Mouse (Mus musculus) MEL (cell line): Measurements from ENCODE around the gene Tmem131.

ENCODE experiments used
- CTCF ChIP-seq, 3 experiments: IDR thresholded peaks in 2 of 3; conservative IDR thresholded peaks in 1 of 3; 2 replicates each; pipeline ENCODE4 v1.5.1; 2011 to 2012; ENCODE audit warnings: low read length in 3 of 3, low read depth in 2 of 3, mild to moderate bottlenecking in 2 of 3, improper control_type of control experiment in 1 of 3, inconsistent platforms in 1 of 3, mixed read lengths in 1 of 3, moderate library complexity in 1 of 3; ENCODE audit not compliant: control insufficient read depth in 1 of 3, insufficient read depth in 1 of 3, poor library complexity in 1 of 3, severe bottlenecking in 1 of 3
- POLR2A ChIP-seq, 2 experiments: IDR thresholded peaks; 2 replicates each; pipeline ENCODE4 v1.6.1; 2011 to 2012; ENCODE audit warnings: low read length in 2 of 2, mild to moderate bottlenecking in 2 of 2, control low read depth in 1 of 2, improper control_type of control experiment in 1 of 2, low read depth in 1 of 2, moderate library complexity in 1 of 2; ENCODE audit not compliant: control insufficient read depth in 1 of 2, insufficient read depth in 1 of 2, poor library complexity in 1 of 2
- RCOR1 ChIP-seq: IDR thresholded peaks from 2 replicates; pipeline ENCODE4 v1.6.1; 2012; ENCODE audit warnings: low read depth, mild to moderate bottlenecking, inconsistent platforms, low read length, improper control_type of control experiment
- SIN3A ChIP-seq: IDR thresholded peaks from 2 replicates; pipeline ENCODE4 v1.6.1; 2012; ENCODE audit warnings: low read length, improper control_type of control experiment, inconsistent platforms

DNA sequence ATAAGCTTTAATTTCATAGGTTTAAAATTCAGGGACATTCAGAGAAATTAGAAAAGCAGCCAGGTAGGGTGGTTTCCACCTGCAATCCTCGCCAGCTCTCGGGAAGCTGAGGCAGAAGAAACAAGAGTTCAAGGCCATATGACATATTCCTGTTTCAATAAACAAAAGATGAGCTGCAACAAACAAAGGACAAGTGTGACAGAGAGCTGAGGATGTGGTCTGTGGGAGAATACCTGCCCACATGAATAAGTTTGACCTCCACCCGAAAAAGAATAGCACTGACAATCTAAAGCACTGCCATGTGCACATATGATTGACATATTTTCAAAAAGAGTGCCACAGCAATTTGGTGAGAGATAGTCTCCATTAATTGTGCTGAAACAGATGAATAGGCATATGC, 31.9 kb downstream of the Tmem131 start:
- TF ChIP-seq SIN3A (no peak), CTCF (IDR thresholded peaks at IDR 0.05 in 2 of 3, conservative IDR thresholded peaks at IDR 0.05 in 1 of 3; ENCODE audit: control insufficient read depth in 1 of 3, insufficient read depth in 1 of 3, low read depth in 2 of 3, low read length in 3 of 3, poor library complexity in 1 of 3, severe bottlenecking in 1 of 3) (no peak), POLR2A (IDR thresholded peaks at IDR 0.05; ENCODE audit: control insufficient read depth in 1 of 2, insufficient read depth in 1 of 2, low read depth in 1 of 2, low read length in 2 of 2, poor library complexity in 1 of 2) (no peak), RCOR1 (no peak)
